Mouse (Mus musculus) heart, adult 9 months (tissue): ENCODE results near the gene Krt31.

Experiments
- DNase-seq, 2 experiments: peaks; one replicate each; pipeline ENCODE4 v3.0.0; 2022; ENCODE audit warnings: low spot score in 2 of 2

Gene Krt31

DNA sequence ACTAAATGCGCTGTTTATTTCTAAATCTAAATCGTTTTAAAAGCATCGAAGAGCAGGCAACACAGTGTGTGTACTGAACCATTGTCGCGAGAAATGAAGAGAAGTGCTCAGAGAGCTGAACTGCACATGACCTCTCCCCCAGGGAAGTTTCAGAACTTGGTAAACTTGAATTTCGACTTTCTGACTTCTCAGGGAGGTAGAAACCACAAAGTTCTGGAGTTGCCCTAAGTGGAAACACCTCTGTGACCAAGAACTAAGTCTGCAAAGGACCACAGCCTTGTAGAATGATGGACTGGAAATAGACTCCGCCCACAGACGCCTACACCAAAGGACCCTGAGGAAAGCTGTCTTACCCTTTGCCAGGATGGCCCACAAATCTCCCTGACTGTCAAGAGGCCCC, 44.4 kb downstream of the Krt31 start:
- no peak for DNase-seq

GRCm38 (mm10) chr11:100004846-100005245, 45.5 kb downstream of the Krt31 start:
- DNase-seq, result no peak

DNA sequence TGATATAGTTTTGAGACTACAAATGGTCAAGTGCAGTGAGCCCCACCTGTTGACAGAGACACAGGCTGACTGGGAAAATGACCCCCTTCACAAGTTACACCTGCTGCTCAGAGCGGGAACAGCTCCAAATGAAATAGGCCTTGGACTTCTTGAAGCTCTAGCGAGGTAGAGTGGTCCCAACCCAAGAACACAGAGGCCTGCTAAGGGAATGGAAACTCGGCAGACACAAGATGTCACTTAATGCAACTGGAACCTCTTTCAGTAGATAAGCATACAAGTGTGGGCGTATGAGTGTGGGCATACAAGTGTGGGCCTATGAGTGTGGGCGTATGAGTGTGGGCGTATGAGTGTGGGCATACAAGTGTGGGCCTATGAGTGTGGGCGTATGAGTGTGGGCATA, 51.3 kb downstream of the Krt31 start:
- DNase-seq, result no peak
